Mouse (Mus musculus): ENCODE measurements around the gene Gm9999.
"Not testable (repeated sequence)": the region's sequence is repeated elsewhere in the genome, so short reads cannot be mapped to it uniquely, and the experiment has no call there.

Gene Gm9999

GRCm38 (mm10) chr7:46983280-46983679 lies at the start of gene Gm9999:
Gene Gm9999 (plus strand): TSS chr7:46983580.
- no peak for DNase-seq

- no peak for DNase-seq
Measured at GRCm38 (mm10) chr7:46934788-46935187, 48.6 kb upstream of the Gm9999 start.

GRCm38 (mm10) chr7:46935847-46936246 lies 47.5 kb upstream of the Gm9999 start:
- DNase-seq = peak; percentile 37 to 47

GRCm38 (mm10) chr7:46957831-46958691 lies 25.3 kb upstream of the Gm9999 start, which contains the start of gene Uevld:
Gene Uevld (minus strand): TSS chr7:46958527.
- DNase-seq = peak; percentile 79 to 80

GRCm38 (mm10) chr7:46958853-46959252 lies 24.5 kb upstream of the Gm9999 start:
- DNase-seq = no peak

GRCm38 (mm10) chr7:46960991-46961390 lies 22.4 kb upstream of the Gm9999 start:
- DNase-seq = no peak

GRCm38 (mm10) chr7:46962132-46962531 lies 21.2 kb upstream of the Gm9999 start:
- DNase-seq = no peak

- peak; percentile 74 for DNase-seq
Measured at GRCm38 (mm10) chr7:46962806-46963618, 20.4 kb upstream of the Gm9999 start.

- no peak for DNase-seq
Measured at GRCm38 (mm10) chr7:46964070-46964469, 19.3 kb upstream of the Gm9999 start.

- no peak for DNase-seq
Measured at GRCm38 (mm10) chr7:46969898-46970297, 13.5 kb upstream of the Gm9999 start.

- DNase-seq = no peak
Measured at GRCm38 (mm10) chr7:46974648-46975047, 8.7 kb upstream of the Gm9999 start.

- DNase-seq = no peak
Measured at GRCm38 (mm10) chr7:46975456-46975855, 7.9 kb upstream of the Gm9999 start.

GRCm38 (mm10) chr7:46985718-46986505 lies 2.5 kb downstream of the Gm9999 start:
- DNase-seq = no peak

GRCm38 (mm10) chr7:46986646-46987045 lies 3.3 kb downstream of the Gm9999 start:
- no peak for DNase-seq

GRCm38 (mm10) chr7:46987073-46987472 lies 3.7 kb downstream of the Gm9999 start:
- no peak for DNase-seq

- not testable (repeated sequence) for DNase-seq
Measured at GRCm38 (mm10) chr7:46989387-46989786, 6.0 kb downstream of the Gm9999 start.

GRCm38 (mm10) chr7:46993079-46993478 lies 9.7 kb downstream of the Gm9999 start:
- DNase-seq = no peak

GRCm38 (mm10) chr7:46995558-46995957 lies 12.2 kb downstream of the Gm9999 start:
- DNase-seq = no peak

- DNase-seq = no peak
Measured at GRCm38 (mm10) chr7:46997008-46997407, 13.6 kb downstream of the Gm9999 start.

GRCm38 (mm10) chr7:46997644-46998395 lies 14.4 kb downstream of the Gm9999 start:
- no peak for DNase-seq

GRCm38 (mm10) chr7:46998942-46999341 lies 15.6 kb downstream of the Gm9999 start:
- DNase-seq = no peak

GRCm38 (mm10) chr7:46999983-47000643 lies 16.7 kb downstream of the Gm9999 start:
- no peak for DNase-seq

All from B cell, adult 2 months (primary cell).